Mouse (Mus musculus): ENCODE data around the gene Ddit4. TPM values are rescaled to one million over a fixed set of nuclear protein-coding genes. Genes with fewer than 3 reads are reported as not detected.

Gene Ddit4
- total RNA-seq, 2 experiments from 2014 or later: 0.17 TPM; not detected in 1

- no peak for ATAC-seq (replicated peaks; ENCODE audit: low FRiP score, poor library complexity, severe bottlenecking)
Measured at GRCm38 (mm10) chr10:59924305-59924704, 27.3 kb downstream of the Ddit4 start.

DNA sequence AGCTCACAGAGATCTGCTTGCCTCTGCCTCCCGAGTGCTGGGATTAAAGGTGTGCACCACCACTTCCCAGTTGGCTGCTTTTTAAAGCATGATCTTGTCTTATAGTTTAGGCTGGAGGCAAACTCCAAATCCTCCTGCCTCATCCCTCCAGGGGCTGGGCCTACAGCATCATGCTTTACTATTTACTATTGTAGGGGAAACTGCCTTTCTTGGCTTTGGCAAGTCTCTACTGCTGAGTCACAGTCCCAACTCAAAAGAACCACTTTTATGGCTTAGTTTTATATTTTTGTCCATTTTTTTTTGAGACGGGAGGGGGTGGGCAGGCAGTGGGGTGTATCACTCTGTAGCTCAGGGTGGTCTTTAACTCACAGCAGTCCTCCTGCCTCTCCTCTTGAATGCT lies 28.1 kb downstream of the Ddit4 start:
- ATAC-seq (replicated peaks; ENCODE audit: low FRiP score, poor library complexity, severe bottlenecking): no peak

DNA sequence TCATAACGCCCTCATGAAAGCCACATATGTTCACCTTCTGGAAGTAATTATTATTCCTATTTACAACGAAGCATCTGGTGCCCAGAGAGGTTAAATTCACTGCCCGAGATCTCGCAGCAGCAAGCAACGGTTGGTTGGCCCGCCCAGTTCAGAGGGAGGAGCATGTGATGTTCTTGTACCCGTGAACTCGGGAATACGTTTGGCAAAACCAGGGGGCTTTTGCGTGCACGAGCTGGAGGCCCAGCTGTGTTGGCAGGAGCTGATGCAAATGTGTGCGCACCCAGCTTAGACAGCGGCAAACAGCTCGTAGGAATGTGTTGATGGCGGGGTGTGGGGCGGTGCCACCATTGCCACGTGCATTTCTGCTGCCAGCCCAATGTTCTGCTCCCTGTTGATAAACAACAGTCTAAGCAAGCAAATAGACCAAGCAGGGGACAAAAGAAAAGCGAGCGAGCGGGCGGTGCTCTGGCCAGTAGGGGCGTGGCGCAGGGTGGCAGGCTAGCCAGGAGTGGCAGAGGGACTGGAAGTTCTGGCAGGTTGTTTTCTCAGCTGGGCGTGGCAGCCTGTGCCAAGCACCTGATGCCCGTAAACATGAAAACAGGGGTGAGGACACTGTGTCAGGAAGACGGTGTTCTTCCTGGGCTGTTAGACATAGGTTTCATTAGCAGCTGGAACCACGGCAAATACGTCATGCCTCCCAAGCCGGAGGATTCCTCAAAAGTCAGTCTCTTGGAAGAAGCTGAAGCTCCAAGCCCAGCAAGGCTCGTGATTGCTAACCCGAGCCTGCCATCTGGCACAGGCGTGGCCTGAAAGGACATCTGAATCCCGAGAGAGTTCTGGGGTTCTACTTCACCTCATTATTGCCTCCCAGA lies 30.6 kb downstream of the Ddit4 start:
- ATAC-seq (replicated peaks; ENCODE audit: low FRiP score, poor library complexity, severe bottlenecking): peak; percentile 84

DNA sequence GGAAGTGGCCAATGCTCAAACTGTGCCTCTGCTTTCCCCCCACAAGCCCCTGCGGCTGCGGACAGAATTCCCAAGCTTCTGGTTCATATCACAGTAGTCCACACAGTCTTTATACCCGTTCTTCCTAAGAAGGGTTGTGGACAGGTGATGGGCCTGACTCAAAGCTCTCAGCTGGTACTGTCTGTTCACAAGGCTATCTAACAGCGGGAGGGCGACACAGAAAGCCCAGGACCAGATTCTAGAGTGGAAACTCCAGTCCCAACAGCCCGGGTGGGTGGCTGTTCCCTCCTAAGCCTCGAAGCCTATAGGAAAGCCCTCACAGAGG lies 31.2 kb downstream of the Ddit4 start:
- peak; percentile 27 for ATAC-seq (replicated peaks; ENCODE audit: low FRiP score, poor library complexity, severe bottlenecking)

DNA sequence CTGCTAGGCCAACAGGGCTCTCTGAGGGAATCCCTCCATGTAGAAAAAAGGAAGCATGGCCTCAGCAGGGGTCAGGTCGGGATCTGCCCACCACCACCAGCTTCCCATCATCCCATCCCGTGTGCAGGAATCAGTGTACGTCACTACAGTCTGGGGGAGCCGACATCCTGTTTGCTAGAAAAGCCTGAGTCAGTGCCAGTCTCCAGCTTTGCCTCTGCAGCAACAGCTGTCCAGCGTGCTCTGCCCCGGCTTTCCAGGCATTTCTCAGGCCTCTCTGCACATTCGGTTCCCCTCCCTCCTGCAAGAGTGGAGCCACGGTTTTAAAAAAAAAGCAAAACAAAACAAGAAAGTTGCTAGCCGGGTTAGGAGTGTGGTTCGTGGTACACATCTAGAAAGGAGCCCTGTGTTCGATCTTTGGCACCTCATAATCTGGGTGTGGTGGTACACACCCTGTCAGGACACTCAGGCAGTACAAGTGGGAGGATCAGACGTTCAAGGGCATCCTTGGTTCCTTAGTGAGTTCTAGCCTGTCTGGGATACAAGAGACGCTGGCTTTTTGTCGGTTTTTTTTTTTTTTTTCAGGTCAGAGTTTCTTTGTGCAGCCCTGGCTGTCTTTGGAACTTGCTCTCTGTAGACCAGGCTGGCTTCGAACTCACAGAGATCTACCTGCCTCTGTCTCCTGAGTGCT lies 32.0 kb downstream of the Ddit4 start:
- 0 out of 2 replicates have a peak, but pooled peaks have one; percentile 28 for ATAC-seq (replicated peaks; ENCODE audit: low FRiP score, poor library complexity, severe bottlenecking)

GRCm38 (mm10) chr10:59918111-59918510 lies 33.5 kb downstream of the Ddit4 start:
- no peak for ATAC-seq (replicated peaks; ENCODE audit: low FRiP score, poor library complexity, severe bottlenecking)

DNA sequence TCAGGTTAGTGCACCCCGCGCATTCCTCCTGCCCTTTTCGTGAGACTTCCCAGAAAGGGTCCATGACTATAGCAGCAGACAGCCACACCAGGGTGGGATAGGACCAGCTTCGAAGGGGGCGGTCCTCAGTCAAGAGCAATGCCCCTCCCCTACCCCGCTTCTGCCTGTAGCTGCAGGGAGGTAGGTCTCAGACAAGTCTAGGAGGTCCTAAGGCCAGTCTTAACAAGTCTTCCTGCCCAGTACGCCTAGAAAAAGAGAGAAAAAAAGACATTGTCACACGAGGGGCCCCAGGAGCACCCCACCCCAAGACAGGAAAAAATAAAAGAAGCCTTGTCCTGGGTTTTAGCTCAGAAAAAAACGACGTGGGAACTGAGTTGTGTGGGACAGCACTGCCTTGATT lies 35.0 kb downstream of the Ddit4 start:
- ATAC-seq (replicated peaks; ENCODE audit: low FRiP score, poor library complexity, severe bottlenecking): no peak

DNA sequence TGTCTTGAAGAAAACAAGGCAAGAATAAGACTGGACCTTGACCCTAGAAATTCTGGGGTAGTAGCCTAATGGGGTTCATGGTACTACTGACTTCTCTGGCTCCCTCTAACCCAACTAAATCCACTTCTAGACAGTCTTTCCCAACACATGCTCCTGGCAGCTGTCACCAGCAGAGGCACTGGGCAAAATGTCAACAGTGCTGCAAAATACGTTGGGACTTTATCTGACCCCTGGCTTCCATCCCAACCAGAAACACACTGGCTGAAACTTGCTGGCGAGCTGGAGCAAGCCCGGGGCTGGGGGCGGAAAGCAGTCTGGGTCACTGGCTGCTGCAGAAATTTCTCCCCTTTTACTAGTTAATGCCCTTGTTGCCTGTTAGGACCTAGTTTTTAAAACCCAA lies 35.5 kb downstream of the Ddit4 start:
- no peak for ATAC-seq (replicated peaks; ENCODE audit: low FRiP score, poor library complexity, severe bottlenecking)

DNA sequence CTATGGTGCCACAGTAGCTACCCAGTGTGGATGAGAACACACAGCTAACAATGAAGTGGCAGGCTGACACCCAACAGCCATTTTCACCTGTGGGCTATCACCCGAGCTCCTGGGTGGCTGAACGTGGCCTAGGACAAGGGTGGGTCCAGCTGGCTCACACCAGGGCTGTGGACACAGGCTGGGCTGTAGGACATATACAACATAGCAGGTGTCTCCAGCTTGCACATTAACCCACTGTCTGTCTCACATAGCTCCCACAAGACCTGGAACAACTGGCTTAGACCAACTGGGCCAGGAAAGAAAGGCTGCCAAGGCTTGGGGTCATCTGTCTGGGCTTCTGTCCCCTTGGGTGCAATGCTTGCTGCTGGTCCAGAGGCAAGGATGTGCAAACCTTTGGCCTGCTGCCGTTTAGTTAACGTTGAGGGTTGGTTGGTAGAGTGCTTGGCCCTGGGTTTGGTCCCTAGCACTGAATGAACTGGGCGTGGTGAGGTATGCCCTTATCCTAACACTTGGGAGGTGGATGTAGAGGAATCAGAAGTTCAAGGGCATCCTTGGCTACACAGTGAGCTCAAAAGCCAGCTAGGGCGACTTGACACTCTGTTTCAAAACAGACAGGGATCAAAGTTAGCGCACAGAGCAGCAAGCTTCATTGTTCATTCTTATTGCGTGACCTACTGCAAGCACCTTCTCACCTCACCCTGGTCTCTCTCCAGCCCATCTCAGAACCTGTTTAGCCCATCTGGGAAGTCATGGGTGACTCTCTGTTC lies 36.3 kb downstream of the Ddit4 start:
- no peak for ATAC-seq (replicated peaks; ENCODE audit: low FRiP score, poor library complexity, severe bottlenecking)

- ATAC-seq (replicated peaks; ENCODE audit: low FRiP score, poor library complexity, severe bottlenecking): no peak
Measured at GRCm38 (mm10) chr10:59911561-59912198, 40.0 kb downstream of the Ddit4 start.

DNA sequence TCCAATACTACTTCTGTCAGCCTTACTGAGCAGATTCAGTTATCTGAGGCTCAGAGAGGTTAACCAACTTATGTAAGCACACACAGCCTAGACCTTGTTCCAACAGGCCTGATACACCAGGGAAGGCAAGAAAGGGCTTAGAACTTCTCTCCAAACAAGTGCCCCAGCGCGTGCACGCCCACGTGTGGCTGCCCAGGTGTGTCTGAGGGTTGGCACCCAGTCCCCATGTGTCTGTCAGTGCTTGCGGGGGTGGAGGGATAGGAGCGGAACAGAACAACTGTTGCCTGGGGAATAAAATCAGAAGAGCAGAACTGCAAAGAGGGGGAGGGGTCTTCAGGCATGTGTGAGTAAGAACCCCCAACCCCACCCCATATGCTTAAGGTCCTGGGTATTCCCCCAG lies 40.5 kb downstream of the Ddit4 start:
- no peak for ATAC-seq (replicated peaks; ENCODE audit: low FRiP score, poor library complexity, severe bottlenecking)

GRCm38 (mm10) chr10:59909357-59909847 lies 42.2 kb downstream of the Ddit4 start:
- ATAC-seq (replicated peaks; ENCODE audit: low FRiP score, poor library complexity, severe bottlenecking): no peak

DNA sequence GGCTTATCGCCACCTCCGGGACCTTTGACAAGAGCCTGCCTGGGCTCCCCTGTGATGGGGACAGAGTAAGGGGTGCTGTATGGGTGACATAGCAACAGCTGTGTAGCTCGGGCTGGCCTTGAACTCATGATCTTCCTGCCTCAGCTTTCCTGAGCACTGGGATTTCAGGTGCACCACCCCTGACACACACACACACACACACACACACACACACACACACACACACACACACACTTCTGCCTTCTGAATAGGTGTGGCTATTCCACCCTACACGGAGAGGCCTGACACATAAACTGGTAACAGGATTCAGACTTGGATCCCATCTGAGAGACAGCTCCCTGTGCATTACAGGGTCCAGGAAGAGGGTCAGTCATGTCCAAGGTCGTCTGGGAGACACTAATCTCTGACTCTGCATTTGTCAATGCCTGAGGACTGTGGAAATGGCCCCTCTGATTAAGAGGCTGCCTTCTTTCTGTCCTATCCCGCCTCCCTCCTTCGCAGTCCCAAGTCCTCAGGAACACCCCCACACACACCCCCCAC lies 42.8 kb downstream of the Ddit4 start:
- ATAC-seq (replicated peaks; ENCODE audit: low FRiP score, poor library complexity, severe bottlenecking): no peak

- no peak for ATAC-seq (replicated peaks; ENCODE audit: low FRiP score, poor library complexity, severe bottlenecking)
Measured at GRCm38 (mm10) chr10:59907695-59908299, 43.8 kb downstream of the Ddit4 start.

- no peak for ATAC-seq (replicated peaks; ENCODE audit: low FRiP score, poor library complexity, severe bottlenecking)
Measured at GRCm38 (mm10) chr10:59907080-59907609, 44.5 kb downstream of the Ddit4 start.

DNA sequence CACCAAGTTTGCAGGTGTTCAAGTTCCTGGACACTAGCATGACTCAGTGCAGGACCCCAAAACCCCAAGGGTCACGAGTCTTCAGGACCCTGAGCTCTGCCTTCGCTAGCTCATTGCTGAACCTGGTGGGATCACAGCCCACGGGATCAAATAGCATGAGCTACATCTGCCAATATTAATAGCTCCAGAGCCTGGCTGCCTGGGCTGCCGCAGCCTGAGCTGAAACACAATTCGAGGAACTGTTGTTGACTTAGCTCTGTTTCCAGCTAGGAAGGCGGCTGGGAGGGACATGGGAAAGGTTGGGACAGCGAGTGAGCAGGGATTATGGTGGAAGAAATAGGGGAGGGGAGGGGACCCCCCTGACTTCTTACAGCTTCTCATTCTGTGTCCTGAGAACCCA lies 48.5 kb downstream of the Ddit4 start:
- ATAC-seq (replicated peaks; ENCODE audit: low FRiP score, poor library complexity, severe bottlenecking): no peak

DNA sequence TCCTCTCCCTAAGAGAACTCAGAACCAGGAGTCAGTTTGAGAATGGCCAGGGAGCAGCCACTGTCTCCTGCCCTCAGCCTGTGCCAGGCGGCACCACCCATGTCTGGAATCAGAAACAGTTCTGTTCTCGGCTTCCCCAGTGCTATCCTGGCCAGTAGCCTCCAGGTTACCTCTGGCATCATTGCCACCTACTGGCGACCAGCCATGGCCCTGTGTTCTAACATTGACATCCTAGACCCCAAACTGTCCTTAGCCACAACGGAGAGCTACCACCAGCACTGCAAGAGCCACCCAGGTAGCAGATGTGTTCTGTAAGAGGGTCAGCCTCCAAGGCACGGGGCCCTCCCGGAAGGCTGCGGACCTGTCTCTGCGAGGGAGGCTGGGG lies 49.0 kb downstream of the Ddit4 start:
- no peak for ATAC-seq (replicated peaks; ENCODE audit: low FRiP score, poor library complexity, severe bottlenecking)

GRCm38 (mm10) chr10:59901986-59902605 lies 49.5 kb downstream of the Ddit4 start:
- no peak for ATAC-seq (replicated peaks; ENCODE audit: low FRiP score, poor library complexity, severe bottlenecking)

DNA sequence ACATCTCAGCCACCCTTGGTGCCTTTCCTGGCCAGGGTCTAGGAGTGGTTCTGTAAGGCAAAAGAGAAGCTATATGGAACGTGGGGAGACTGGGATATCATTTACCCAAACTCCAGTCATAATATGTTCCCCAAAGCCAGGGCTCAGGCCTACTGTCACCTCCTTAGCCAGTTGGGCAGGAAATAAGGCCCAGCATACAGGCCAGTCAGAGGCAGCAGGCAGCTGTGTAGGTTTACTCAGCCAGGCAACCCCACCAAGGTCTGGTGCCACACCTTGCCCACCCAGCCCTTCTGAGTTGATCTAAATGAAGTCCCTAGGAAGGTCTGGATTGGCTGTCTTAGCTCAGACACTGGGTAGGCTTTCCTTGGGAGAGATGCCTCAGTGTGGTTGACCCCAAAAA lies 50.2 kb downstream of the Ddit4 start:
- ATAC-seq (replicated peaks; ENCODE audit: low FRiP score, poor library complexity, severe bottlenecking): no peak
